Mouse (Mus musculus) embryonic facial prominence, embryonic 14.5 days (tissue): ENCODE results near the gene Reln. TPM values are rescaled to one million over a fixed set of nuclear protein-coding genes. Genes with fewer than 3 reads are reported as not detected.

Experiments used
- ATAC-seq: fragments of 200-750 bp; cut with Nextera tagmentation; 2 replicates; pipeline ENCODE4 v1.8.0; 2017; ENCODE audit warnings: low read depth, moderate number of reproducible peaks, moderate TSS enrichment
- DNase-seq: peaks from one replicate; pipeline ENCODE4 v3.0.0-alpha.2; 2015; ENCODE audit warnings: low spot score
- H3K27ac ChIP-seq: fragments of 300-500 bp; sonication (generic); replicated peaks from 2 replicates; pipeline ENCODE4 v1.5.1; 2014; ENCODE audit warnings: low read depth, mild to moderate bottlenecking, low read length, moderate library complexity
- H3K27me3 ChIP-seq: fragments of 300-500 bp; sonication (generic); replicated peaks from 2 replicates; pipeline ENCODE4 v1.6.1; 2014; ENCODE audit warnings: low read length; ENCODE audit not compliant: control insufficient read depth, insufficient read depth
- H3K36me3 ChIP-seq: fragments of 300-500 bp; sonication (generic); 2 replicates; pipeline ENCODE4 v1.6.1; 2014; ENCODE audit warnings: low read length, mixed read lengths; ENCODE audit not compliant: control insufficient read depth, insufficient read depth
- H3K4me1 ChIP-seq: fragments of 300-500 bp; sonication (generic); 2 replicates; pipeline ENCODE4 v1.6.1; 2014; ENCODE audit warnings: antibody characterized with exemption, low read length; ENCODE audit not compliant: control insufficient read depth, insufficient read depth
- H3K4me2 ChIP-seq: fragments of 300-500 bp; sonication (generic); 2 replicates; pipeline ENCODE4 v1.6.1; 2014; ENCODE audit warnings: low read depth, mild to moderate bottlenecking, low read length, moderate library complexity, mixed read lengths
- H3K4me3 ChIP-seq: fragments of 300-500 bp; sonication (generic); 2 replicates; pipeline ENCODE4 v1.5.1; 2014; ENCODE audit warnings: low read depth, mild to moderate bottlenecking, low read length
- H3K9ac ChIP-seq: fragments of 300-500 bp; sonication (generic); 2 replicates; pipeline ENCODE4 v1.6.1; 2014; ENCODE audit warnings: low read depth, mild to moderate bottlenecking, low read length, moderate library complexity, mixed read lengths
- H3K9me3 ChIP-seq: fragments of 300-500 bp; sonication (generic); 2 replicates; pipeline ENCODE4 v1.6.1; 2016; ENCODE audit warnings: low read length; ENCODE audit not compliant: control insufficient read depth
- WGBS: fragments of 180-500 bp; shearing (Covaris S2); extraction: QIAGEN DNeasy Blood & Tissue Kit; methylation state at CpG from one replicate; pipeline ENCODE4 v1.1.7; 2014; 5-methylcytosine and 5-hydroxymethylcytosine counted together
- polyA plus RNA-seq: library from polyadenylated mRNA; unstranded; fragments of >200 nt; fragmentation: Nextera tagmentation; extraction: Ambion mirVana; gene quantifications from 2 replicates; pipeline ENCODE4 v1.2.1, GENCODE M21; 2014

Reln gene
- polyA plus RNA-seq, 1 experiment from 2014 or later: 7.6 TPM

GRCm38 (mm10) chr5:22300788-22301187 is 43.7 kb downstream of the Reln start:
- no peaks in the 10 kb centered on the region for H3K9me3 ChIP-seq
- no peak overlapping the region for H3K4me3 ChIP-seq
- ATAC-seq (no peak), DNase-seq (no peak)
- no peaks in the 10 kb centered on the region for H3K36me3 ChIP-seq
- no peaks in the 10 kb centered on the region for H3K4me1 ChIP-seq
- H3K9ac ChIP-seq: no peak overlapping the region
- WGBS: 85% methylated on average over 5 of the region's 5 CpGs
- H3K27me3 ChIP-seq: no peaks in the 10 kb centered on the region
- H3K27ac ChIP-seq: no peak overlapping the region
- H3K4me2 ChIP-seq: no peak overlapping the region

GRCm38 (mm10) chr5:22300046-22300445 is 44.5 kb downstream of the Reln start:
- no peaks in the 10 kb centered on the region for H3K9me3 ChIP-seq
- H3K4me3 ChIP-seq: no peak overlapping the region
- 78% methylated on average over 6 of the region's 6 CpGs for WGBS
- ATAC-seq (no peak), DNase-seq (no peak)
- no peaks in the 10 kb centered on the region for H3K36me3 ChIP-seq
- H3K4me2 ChIP-seq: no peak overlapping the region
- H3K27me3 ChIP-seq: no peaks in the 10 kb centered on the region
- no peak overlapping the region for H3K9ac ChIP-seq
- no peak overlapping the region for H3K27ac ChIP-seq
- H3K4me1 ChIP-seq: no peaks in the 10 kb centered on the region

DNA sequence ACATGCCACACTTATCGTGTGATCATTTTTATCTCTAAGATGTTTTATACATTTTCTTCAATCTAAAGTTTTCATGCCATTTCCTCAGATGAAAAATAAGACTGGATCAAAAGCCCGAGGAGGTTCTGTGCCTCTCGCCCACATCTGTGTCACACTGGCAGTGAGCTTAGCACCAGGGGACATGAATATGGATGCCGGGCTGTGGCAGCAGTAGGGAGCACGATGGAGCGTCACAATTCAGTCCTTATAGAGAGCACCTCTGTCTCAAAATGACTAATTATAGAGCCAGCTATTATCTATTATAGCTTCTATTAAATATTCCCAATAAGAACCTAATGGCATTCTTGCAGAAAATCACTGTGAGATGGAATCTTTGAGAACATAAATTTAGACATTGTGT is 49.3 kb downstream of the Reln start:
- ATAC-seq: no peak
- 87% methylated on average over 6 of the region's 6 CpGs for WGBS

GRCm38 (mm10) chr5:22291409-22291808 is 53.1 kb downstream of the Reln start:
- no peaks in the 10 kb centered on the region for H3K27me3 ChIP-seq
- 72% methylated on average over 4 of the region's 4 CpGs for WGBS

More for the DNA sequence above, 49.3 kb downstream of the Reln start:
- Histone ChIP-seq H3K27me3 (no peaks in the 10 kb centered on the region), H3K27ac (no peak overlapping the region), H3K4me2 (no peak overlapping the region), H3K4me3 (no peak overlapping the region), H3K9me3 (no peaks in the 10 kb centered on the region), H3K36me3 (no peaks in the 10 kb centered on the region), H3K4me1 (0 out of 2 replicates have a peak, but pooled peaks cover 2% of the 10 kb centered on the region), H3K9ac (no peak overlapping the region)
- no peak for DNase-seq

DNA sequence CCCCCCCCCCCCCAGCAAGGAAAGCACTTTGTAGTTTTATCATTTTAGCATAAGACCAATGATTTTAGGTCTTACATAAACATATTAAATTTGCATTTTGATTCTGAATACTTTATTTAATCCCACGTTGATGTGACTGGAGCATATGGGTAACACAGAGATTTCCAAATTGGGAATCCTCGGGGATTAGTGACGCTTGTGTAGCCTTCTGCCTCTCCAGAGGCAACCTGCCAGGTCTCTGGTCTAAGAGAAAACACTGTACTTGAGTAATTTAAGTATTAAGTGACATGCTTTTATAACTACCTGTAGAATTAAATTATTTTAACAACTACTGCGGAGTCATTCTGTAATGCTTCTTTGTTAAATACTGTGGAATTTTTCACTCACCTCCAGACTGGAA is 59.1 kb downstream of the Reln start:
- H3K4me3 ChIP-seq: no peak overlapping the region
- H3K4me1 ChIP-seq: no peaks in the 10 kb centered on the region
- H3K27ac ChIP-seq: no peak overlapping the region

More at GRCm38 (mm10) chr5:22291409-22291808, 53.1 kb downstream of the Reln start:
- ATAC-seq (no peak), DNase-seq (no peak)
- no peak overlapping the region for H3K9ac ChIP-seq
- H3K4me2 ChIP-seq: no peak overlapping the region
- H3K27ac ChIP-seq: no peak overlapping the region
- H3K36me3 ChIP-seq: no peaks in the 10 kb centered on the region
- no peak overlapping the region for H3K4me3 ChIP-seq
- H3K4me1 ChIP-seq: 0 out of 2 replicates have a peak, but pooled peaks cover 2% of the 10 kb centered on the region
- no peaks in the 10 kb centered on the region for H3K9me3 ChIP-seq

GRCm38 (mm10) chr5:22282141-22282665 is 62.3 kb downstream of the Reln start:
- Histone ChIP-seq H3K27me3 (no peaks in the 10 kb centered on the region), H3K4me1 (no peaks in the 10 kb centered on the region), H3K9me3 (no peaks in the 10 kb centered on the region), H3K9ac (no peak overlapping the region), H3K36me3 (no peaks in the 10 kb centered on the region), H3K27ac (no peak overlapping the region), H3K4me2 (no peak overlapping the region), H3K4me3 (no peak overlapping the region)
- WGBS: 62% methylated on average over 7 of the region's 7 CpGs
- DNase-seq (peak; percentile 31), ATAC-seq (no peak)

More for the DNA sequence above, 59.1 kb downstream of the Reln start:
- no peaks in the 10 kb centered on the region for H3K36me3 ChIP-seq
- H3K4me2 ChIP-seq: no peak overlapping the region
- H3K9ac ChIP-seq: no peak overlapping the region
- no peaks in the 10 kb centered on the region for H3K9me3 ChIP-seq
- no peaks in the 10 kb centered on the region for H3K27me3 ChIP-seq
- peak; percentile 43 for DNase-seq
- no peak for ATAC-seq
- WGBS: 66% methylated on average over 4 of the region's 4 CpGs

GRCm38 (mm10) chr5:22280534-22281164 is 63.9 kb downstream of the Reln start:
- no peak overlapping the region for H3K27ac ChIP-seq
- no peaks in the 10 kb centered on the region for H3K9me3 ChIP-seq
- H3K36me3 ChIP-seq: no peaks in the 10 kb centered on the region
- H3K9ac ChIP-seq: no peak overlapping the region
- H3K4me2 ChIP-seq: no peak overlapping the region
- 65% methylated on average over 2 of the region's 2 CpGs for WGBS
- no peak for ATAC-seq
- DNase-seq: no peak
- H3K4me1 ChIP-seq: no peaks in the 10 kb centered on the region
- H3K4me3 ChIP-seq: no peak overlapping the region
- no peaks in the 10 kb centered on the region for H3K27me3 ChIP-seq

GRCm38 (mm10) chr5:22279201-22279600 is 65.3 kb downstream of the Reln start:
- Histone ChIP-seq H3K4me2 (no peak overlapping the region), H3K9ac (no peak overlapping the region), H3K4me1 (no peaks in the 10 kb centered on the region), H3K36me3 (no peaks in the 10 kb centered on the region), H3K4me3 (no peak overlapping the region), H3K27me3 (no peaks in the 10 kb centered on the region), H3K27ac (no peak overlapping the region), H3K9me3 (no peaks in the 10 kb centered on the region)
- DNase-seq (no peak), ATAC-seq (no peak)
- WGBS: 88% methylated on average over 4 of the region's 4 CpGs

DNA sequence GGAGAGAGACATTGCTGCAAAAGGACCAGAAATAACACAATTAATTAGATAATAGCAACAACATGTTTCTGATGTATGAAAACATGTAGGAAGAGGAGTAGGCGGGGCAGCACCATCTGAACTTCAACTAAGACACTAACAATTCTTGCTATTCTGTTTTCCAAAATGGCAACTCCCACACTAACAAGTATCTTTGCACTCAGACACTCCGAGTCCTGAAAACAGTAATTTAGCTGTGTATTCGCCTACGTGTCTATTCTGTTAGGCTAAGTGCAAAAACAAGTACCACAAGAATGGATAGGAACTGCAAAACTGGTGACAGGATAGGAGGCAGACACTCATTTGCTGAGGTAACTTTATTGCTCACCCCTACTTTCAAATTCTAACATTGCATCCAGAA is 70.4 kb downstream of the Reln start:
- DNase-seq: no peak
- WGBS: 85% methylated on average over 4 of the region's 4 CpGs
- H3K27ac ChIP-seq: no peak overlapping the region
- no peaks in the 10 kb centered on the region for H3K9me3 ChIP-seq
- no peak overlapping the region for H3K4me3 ChIP-seq
- no peak overlapping the region for H3K4me2 ChIP-seq
- no peaks in the 10 kb centered on the region for H3K4me1 ChIP-seq
- H3K36me3 ChIP-seq: no peaks in the 10 kb centered on the region
- no peak for ATAC-seq
- no peaks in the 10 kb centered on the region for H3K27me3 ChIP-seq
- H3K9ac ChIP-seq: no peak overlapping the region
